Mouse (Mus musculus) neural tube, embryonic 11.5 days (tissue): ENCODE results near the gene Spaca4. TPM values are rescaled to one million over a fixed set of nuclear protein-coding genes. Genes with fewer than 3 reads are reported as not detected.
A peak's percentile ranks its signal among the peaks of the same experiment; 100 is the strongest.

Experiments used
- ATAC-seq: fragments of 200-750 bp; cut with Nextera tagmentation; 2 replicates; pipeline ENCODE4 v1.8.0; 2017; ENCODE audit warnings: moderate number of reproducible peaks, mild to moderate bottlenecking, moderate TSS enrichment, moderate library complexity; ENCODE audit not compliant: insufficient read depth, low FRiP score, low TSS enrichment
- DNase-seq: peaks from one replicate; pipeline ENCODE4 v3.0.0-alpha.2; 2015; ENCODE audit warnings: low spot score
- H3K27ac ChIP-seq: fragments of 300-500 bp; sonication (generic); 2 replicates; pipeline ENCODE4 v1.5.1; 2014; ENCODE audit warnings: low read depth, mild to moderate bottlenecking, low read length
- H3K27me3 ChIP-seq: fragments of 300-500 bp; sonication (generic); 2 replicates; pipeline ENCODE4 v1.6.1; 2014; ENCODE audit warnings: mild to moderate bottlenecking, low read length, mixed read lengths; ENCODE audit not compliant: control insufficient read depth, insufficient read depth
- H3K36me3 ChIP-seq: fragments of 300-500 bp; sonication (generic); 2 replicates; pipeline ENCODE4 v1.6.1; 2014; ENCODE audit warnings: mild to moderate bottlenecking, low read length, moderate library complexity, mixed read lengths; ENCODE audit not compliant: control insufficient read depth, insufficient read depth
- H3K4me1 ChIP-seq: fragments of 300-500 bp; sonication (generic); 2 replicates; pipeline ENCODE4 v1.6.1; 2014; ENCODE audit warnings: low read length, mixed read lengths; ENCODE audit not compliant: control insufficient read depth, insufficient read depth
- H3K4me2 ChIP-seq: fragments of 300-500 bp; sonication (generic); 2 replicates; pipeline ENCODE4 v1.6.1; 2014; ENCODE audit warnings: low read depth, mild to moderate bottlenecking, moderate library complexity
- H3K4me3 ChIP-seq: fragments of 300-500 bp; sonication (generic); 2 replicates; pipeline ENCODE4 v1.5.1; 2014; ENCODE audit warnings: low read depth, low read length
- H3K9ac ChIP-seq: fragments of 300-500 bp; sonication (generic); 2 replicates; pipeline ENCODE4 v1.6.1; 2014; ENCODE audit warnings: mild to moderate bottlenecking, low read length
- H3K9me3 ChIP-seq: fragments of 300-500 bp; sonication (generic); 2 replicates; pipeline ENCODE4 v1.6.1; 2016; ENCODE audit warnings: low read length; ENCODE audit not compliant: control insufficient read depth
- WGBS: fragments of 180-500 bp; shearing (Covaris S2); extraction: QIAGEN DNeasy Blood & Tissue Kit; methylation state at CpG from one replicate; pipeline ENCODE4 v1.1.7; 2014; 5-methylcytosine and 5-hydroxymethylcytosine counted together
- polyA plus RNA-seq: library from polyadenylated mRNA; unstranded; fragments of >200 nt; fragmentation: Nextera tagmentation; extraction: Ambion mirVana; gene quantifications from 2 replicates; pipeline ENCODE4 v1.2.1, GENCODE M21; 2014

Gene Spaca4
- polyA plus RNA-seq, 1 experiment from 2014 or later = not detected

DNA sequence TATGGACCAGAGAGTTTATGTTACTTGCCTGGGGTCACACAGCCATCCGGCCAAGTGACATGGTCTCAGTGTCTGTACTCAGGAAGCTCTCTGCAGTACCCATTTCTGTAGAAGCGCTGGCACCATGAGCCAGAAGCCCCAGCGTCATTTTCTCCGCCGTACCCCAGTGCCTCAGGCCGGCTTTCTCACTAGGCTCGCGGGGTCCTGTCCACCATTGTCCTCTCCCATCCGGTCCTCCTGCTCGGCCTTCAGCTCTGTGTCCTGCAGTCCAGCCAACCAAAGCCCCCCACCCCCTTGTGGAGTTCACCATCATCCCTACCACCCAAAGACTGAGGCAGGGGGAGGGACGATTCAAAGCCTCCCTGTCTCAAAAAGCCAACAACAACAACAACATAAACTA lies 24.0 kb downstream of the Spaca4 start:
- Histone ChIP-seq H3K4me1 (peaks cover 28% of the 10 kb centered on the region), H3K36me3 (no peaks in the 10 kb centered on the region), H3K9me3 (no peaks in the 10 kb centered on the region), H3K4me2 (no peak overlapping the region; the same call in 1 of the 2 replicates), H3K9ac (no peak overlapping the region), H3K4me3 (no peak overlapping the region), H3K27ac (no peak overlapping the region), H3K27me3 (peaks cover 17% of the 10 kb centered on the region)
- DNase-seq (no peak), ATAC-seq (no peak)
- 87% methylated on average over 11 of the region's 11 CpGs for WGBS

DNA sequence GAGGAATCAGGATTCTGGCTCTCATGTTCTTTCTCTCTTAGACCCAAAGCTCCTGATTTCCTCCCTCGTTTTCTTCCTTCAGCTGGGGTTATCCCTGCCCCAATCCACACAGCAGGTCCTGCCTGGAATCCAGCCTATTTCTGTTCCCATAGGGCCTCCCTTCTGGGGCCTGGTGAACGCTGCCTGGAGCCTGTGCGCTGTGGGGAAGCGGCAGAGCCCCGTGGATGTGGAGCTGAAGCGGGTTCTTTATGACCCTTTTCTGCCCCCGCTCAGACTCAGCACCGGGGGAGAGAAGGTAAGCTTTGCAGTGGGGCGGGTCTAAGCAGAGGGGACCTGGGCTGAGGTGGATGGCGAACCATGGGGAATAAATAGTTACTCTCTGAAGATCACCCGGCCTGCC lies 24.5 kb downstream of the Spaca4 start:
- peak overlapping the region; percentile 79 for H3K4me2 ChIP-seq
- peaks cover 23% of the 10 kb centered on the region for H3K4me1 ChIP-seq
- H3K27ac ChIP-seq = peak overlapping the region; percentile 56; the same call in 1 of the 2 replicates
- peaks cover 17% of the 10 kb centered on the region for H3K27me3 ChIP-seq
- H3K36me3 ChIP-seq = no peaks in the 10 kb centered on the region
- WGBS = 28% methylated on average over 11 of the region's 11 CpGs
- peak overlapping the region; percentile 39 for H3K4me3 ChIP-seq
- H3K9me3 ChIP-seq = no peaks in the 10 kb centered on the region
- DNase-seq (no peak), ATAC-seq (no peak)
- H3K9ac ChIP-seq = peak overlapping the region; percentile 41

DNA sequence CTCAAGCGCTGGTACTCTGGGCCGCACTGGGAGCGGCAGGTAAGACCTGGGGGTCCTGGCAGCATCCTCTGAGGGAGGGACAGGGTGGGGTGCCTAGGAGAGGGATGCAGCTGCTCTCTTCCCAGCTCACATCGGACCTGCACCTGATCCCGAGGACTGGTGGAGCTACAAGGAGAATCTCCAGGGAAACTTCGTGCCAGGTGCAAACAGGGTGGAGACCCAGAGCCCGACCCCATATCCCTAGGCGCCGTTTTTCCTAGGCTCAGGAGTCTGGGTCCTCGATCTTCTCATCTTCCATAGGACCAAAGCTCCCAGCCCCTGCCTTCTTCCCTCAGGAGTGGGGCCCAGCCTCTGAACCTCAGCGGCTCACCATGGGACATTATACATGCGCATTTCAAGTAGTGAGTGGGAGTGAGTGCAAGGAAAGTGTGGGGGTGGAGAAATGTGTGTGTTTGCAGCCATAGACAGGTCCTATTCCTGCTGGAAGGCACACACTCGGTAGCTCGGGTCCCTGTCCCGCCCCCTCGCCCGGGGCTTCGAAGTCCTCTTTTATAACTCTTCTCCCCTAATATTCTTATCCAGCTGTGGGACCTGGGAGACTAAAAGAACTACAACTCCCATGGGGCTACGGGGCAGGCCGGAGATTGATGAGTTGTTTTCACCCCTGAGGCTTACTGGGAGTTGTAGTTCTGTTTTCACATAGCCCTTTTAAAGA lies 25.2 kb downstream of the Spaca4 start:
- H3K4me3 ChIP-seq = peak overlapping the region; percentile 39
- ATAC-seq (0 out of 2 replicates have a peak, but pooled peaks have one; percentile 3), DNase-seq (peak; percentile 81)
- H3K4me1 ChIP-seq = peaks cover 17% of the 10 kb centered on the region
- H3K9me3 ChIP-seq = no peaks in the 10 kb centered on the region
- no peaks in the 10 kb centered on the region for H3K36me3 ChIP-seq
- H3K4me2 ChIP-seq = peak overlapping the region; percentile 79
- peak overlapping the region; percentile 66 for H3K9ac ChIP-seq
- WGBS = 1% methylated on average over 20 of the region's 20 CpGs
- peaks cover 17% of the 10 kb centered on the region for H3K27me3 ChIP-seq
- H3K27ac ChIP-seq = no peak overlapping the region

DNA sequence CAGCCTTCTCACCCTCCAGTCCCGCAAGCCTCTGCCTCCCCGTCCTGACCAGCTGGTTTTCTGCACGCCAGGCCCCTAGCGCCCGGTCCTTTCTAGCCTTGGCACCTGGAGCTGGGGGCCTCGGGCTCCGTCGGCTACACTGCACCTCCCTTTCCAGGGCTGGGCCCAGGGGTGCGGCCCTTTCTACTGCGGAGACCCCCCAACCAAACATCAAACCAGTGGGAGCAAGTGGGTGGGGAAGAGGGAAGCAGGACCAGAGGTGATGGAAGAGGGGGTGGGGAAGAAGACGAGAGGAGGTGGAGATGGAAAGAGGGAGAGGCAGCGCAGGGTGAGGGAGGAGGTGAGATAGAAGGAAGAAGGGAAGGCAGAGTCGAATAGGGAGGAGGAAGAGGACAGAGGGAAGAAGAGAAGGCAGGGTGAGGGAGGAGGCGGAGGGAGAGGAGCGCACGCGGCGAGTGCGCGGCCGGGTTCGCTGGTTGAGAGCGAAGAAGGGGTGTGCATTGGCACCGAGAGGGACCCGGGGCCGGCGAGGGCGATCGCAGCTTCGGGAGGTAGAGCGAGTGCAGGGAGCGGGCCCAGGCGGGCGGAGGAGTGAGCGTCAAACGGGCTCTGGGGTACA lies 26.0 kb downstream of the Spaca4 start, which contains the start of gene Car11:
TSS of gene Car11 (plus strand) at position 321 of the 619 bp plus-strand sequence.
- Histone ChIP-seq H3K4me1 (peaks cover 17% of the 10 kb centered on the region; the same call in 1 of the 2 replicates), H3K9me3 (no peaks in the 10 kb centered on the region), H3K4me3 (peak within 1 kb of the TSS; percentile 39), H3K27ac (no peak within 1 kb of the TSS), H3K27me3 (peaks cover 17% of the 10 kb centered on the region), H3K4me2 (peak within 1 kb of the TSS; percentile 79), H3K36me3 (no peaks in the 10 kb centered on the region), H3K9ac (peak within 1 kb of the TSS; percentile 66)
- no peak for ATAC-seq
- no peak for DNase-seq
- 2% methylated on average over 25 of the region's 36 CpGs for WGBS

DNA sequence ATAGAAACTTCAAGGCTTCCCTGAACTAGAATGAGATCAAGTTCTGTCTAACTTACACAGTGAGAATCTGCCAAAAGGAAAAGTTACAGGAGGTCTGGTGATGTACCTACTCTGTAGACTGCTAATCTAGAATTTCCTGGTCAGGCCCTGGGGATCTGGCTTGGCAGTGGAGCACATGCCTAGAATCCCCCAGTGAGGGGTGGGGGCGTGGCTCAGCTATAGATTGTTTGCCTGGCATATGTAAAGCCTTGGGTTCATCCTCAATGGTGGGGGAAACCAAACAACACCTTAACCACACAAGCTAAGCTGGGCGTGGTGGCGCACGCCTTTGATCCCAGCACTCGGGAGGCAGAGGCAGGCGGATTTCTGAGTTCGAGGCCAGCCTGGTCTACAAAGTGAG lies 27.7 kb downstream of the Spaca4 start:
- Histone ChIP-seq H3K9ac (no peak overlapping the region), H3K27ac (no peak overlapping the region), H3K4me2 (no peak overlapping the region), H3K4me1 (peaks cover 12% of the 10 kb centered on the region; the same call in 1 of the 2 replicates), H3K27me3 (peaks cover 17% of the 10 kb centered on the region), H3K4me3 (no peak overlapping the region), H3K36me3 (no peaks in the 10 kb centered on the region), H3K9me3 (no peaks in the 10 kb centered on the region)
- ATAC-seq (no peak), DNase-seq (no peak)
- 90% methylated on average over 5 of the region's 7 CpGs for WGBS

DNA sequence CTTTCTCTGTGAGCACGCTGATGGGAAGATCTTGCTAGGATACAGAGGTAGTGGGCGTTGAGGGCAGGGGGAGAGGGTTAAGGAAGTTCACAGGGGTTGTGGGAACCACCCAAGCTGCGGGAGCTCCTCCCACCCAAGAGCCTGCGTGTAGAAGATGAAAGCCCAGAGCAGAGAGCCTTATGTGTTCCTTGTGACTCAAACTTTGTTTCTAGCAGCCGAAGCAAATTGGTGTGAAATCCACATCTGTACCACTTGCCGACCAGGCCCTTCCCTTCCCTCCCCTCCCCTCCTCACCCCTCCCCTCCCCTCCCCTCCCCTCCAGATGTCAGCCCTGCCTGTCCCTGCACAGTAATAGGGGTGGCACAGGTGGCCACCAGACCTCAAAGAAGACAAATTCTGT lies 30.5 kb downstream of the Spaca4 start:
- DNase-seq (no peak), ATAC-seq (peak; percentile 67)
- peaks cover 12% of the 10 kb centered on the region for H3K27me3 ChIP-seq

DNA sequence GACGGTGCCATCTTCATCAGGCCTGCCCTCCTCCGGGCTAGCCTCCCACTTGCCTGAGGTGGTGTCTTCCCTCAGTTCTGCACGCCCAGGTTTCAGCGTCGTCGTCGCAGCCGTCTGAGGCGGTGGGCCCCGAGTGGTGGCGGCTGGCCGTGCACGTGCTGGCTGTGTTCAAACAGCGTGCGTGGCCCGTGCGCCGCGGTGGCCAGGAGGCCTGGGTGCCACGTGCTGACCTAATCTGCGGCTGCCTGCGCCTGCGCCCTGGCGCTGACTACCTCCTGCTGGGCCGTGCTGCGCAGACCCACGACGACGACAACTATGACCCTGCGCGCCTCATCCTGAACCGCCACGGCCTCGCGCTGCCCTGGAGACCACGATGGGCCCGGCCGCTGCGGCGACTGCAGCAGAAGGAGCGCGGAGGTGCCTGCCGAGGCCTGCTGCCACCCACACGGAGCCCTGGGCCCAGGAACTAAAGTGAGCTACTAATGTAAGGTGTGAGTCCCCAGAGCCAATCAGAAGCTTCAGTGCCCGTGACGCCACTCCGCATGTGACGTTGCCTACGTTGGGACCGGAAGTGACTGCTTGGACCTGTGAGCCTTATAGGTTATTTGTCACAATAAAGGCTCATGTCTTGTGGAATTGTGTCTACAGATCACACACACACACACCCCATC lies 31.6 kb downstream of the Spaca4 start, which contains the start of gene Sec1:
TSS of gene Sec1 (minus strand) at position 482 of the 671 bp plus-strand sequence.
- Histone ChIP-seq H3K4me3 (no peak within 1 kb of the TSS), H3K9me3 (no peaks in the 10 kb centered on the region), H3K36me3 (no peaks in the 10 kb centered on the region), H3K27me3 (peaks cover 4% of the 10 kb centered on the region; the same call in 1 of the 2 replicates), H3K4me2 (no peak within 1 kb of the TSS), H3K4me1 (0 out of 2 replicates have a peak, but pooled peaks cover 7% of the 10 kb centered on the region), H3K27ac (no peak within 1 kb of the TSS), H3K9ac (no peak within 1 kb of the TSS)
- ATAC-seq (no peak), DNase-seq (no peak)
- 90% methylated on average over 50 of the region's 50 CpGs for WGBS

More for the DNA sequence above, 30.5 kb downstream of the Spaca4 start:
- 10% methylated on average over 6 of the region's 6 CpGs for WGBS
- no peak overlapping the region for H3K4me2 ChIP-seq
- no peak overlapping the region for H3K4me3 ChIP-seq
- peaks cover 9% of the 10 kb centered on the region; the same call in 1 of the 2 replicates for H3K4me1 ChIP-seq
- H3K36me3 ChIP-seq = no peaks in the 10 kb centered on the region
- no peak overlapping the region for H3K9ac ChIP-seq
- no peaks in the 10 kb centered on the region for H3K9me3 ChIP-seq
- H3K27ac ChIP-seq = no peak overlapping the region

DNA sequence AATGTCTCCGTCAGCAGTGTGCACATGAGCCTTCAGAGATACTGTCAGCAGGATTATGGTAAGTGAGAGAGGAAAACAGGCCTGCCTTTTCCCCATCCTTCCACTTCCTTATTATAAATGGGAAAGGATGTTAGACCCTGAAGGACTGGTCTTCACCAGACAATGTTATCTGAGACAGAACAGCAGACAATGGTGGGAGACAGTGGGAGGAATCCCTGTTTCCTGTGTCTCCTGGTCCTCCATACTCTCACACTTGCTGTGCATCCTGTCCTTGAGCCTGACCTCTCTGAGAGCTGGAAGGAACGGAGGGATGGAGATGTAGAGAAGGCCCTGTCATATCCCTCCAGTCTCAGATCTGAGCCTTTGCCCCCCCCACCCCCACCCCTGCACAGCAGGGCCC lies 33.2 kb downstream of the Spaca4 start:
- H3K36me3 ChIP-seq = no peaks in the 10 kb centered on the region
- DNase-seq = no peak
- 0 out of 2 replicates have a peak, but pooled peaks cover 7% of the 10 kb centered on the region for H3K4me1 ChIP-seq
- no peak overlapping the region for H3K4me2 ChIP-seq
- no peak for ATAC-seq
- 79% methylated on average over 2 of the region's 2 CpGs for WGBS
- H3K27ac ChIP-seq = no peak overlapping the region
- no peak overlapping the region for H3K9ac ChIP-seq
- H3K4me3 ChIP-seq = no peak overlapping the region
- H3K9me3 ChIP-seq = no peaks in the 10 kb centered on the region
- no peaks in the 10 kb centered on the region for H3K27me3 ChIP-seq
